Mouse (Mus musculus) erythroid progenitor cell, adult 5-6 weeks (primary cell): ENCODE results near the gene Gm28047. TPM values are rescaled to one million over a fixed set of nuclear protein-coding genes. Genes with fewer than 3 reads are reported as not detected.
A peak's percentile ranks its signal among the peaks of the same experiment; 100 is the strongest.

ENCODE experiments used
- ATAC-seq: replicated peaks from 2 replicates; pipeline ENCODE4 v1.8.0; 2016; ENCODE audit warnings: moderate number of reproducible peaks, mild to moderate bottlenecking, moderate TSS enrichment, inconsistent platforms; ENCODE audit not compliant: poor library complexity, low FRiP score, severe bottlenecking
- total RNA-seq, 2 experiments: library from RNA; stranded (forward) in 1 of 2; stranded (reverse) in 1 of 2; fragments of 150-400 nt in 1 of 2; fragments of 186-747, 209-891 nt in 1 of 2; gene quantifications; 2 replicates each; pipeline versions ENCODE4 v1.2.3 to v1.2.4; 2015 to 2017; ENCODE audit warnings: low replicate concordance in 2 of 2

The Gm28047 gene
- total RNA-seq, 2 experiments from 2014 or later: not detected

DNA sequence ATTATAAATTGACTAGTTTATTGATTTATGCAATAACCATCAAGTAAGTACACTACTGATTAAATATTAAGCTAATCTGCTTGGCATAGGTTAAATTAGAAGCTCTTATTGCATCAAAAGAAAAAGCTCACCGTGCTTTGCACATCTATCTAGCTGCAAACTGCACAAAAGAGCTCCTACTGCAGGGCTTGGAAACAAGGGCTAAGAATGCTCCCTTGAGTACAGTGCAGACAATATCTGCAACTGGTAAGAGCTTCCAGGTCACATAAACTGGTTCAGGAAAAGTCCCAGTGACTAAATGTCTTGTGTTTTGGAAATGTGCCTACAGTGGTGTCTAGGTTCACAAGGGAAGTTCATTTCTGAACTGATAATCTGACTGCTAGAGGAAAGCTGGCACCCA lies 62.4 kb downstream of the Gm28047 start:
- no peak for ATAC-seq

DNA sequence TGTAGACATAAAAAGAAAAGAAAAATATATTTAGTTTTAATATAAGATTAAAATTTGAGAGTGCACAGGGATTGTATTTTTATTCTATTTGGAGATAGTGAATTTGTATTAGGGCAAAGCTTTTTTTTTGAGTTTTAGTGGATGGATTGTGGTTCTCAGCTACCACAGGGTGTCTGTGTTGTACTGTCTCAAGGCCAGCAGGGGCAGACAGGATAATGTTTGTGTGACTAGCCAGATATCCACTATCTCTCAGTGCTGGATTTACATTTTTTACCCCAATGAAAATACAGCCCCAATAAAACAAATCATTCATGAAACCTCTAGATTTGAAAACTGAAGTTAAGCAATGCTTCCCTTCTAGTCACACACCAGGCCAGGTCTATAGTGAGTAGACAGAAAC lies 67.3 kb downstream of the Gm28047 start:
- ATAC-seq: no peak

DNA sequence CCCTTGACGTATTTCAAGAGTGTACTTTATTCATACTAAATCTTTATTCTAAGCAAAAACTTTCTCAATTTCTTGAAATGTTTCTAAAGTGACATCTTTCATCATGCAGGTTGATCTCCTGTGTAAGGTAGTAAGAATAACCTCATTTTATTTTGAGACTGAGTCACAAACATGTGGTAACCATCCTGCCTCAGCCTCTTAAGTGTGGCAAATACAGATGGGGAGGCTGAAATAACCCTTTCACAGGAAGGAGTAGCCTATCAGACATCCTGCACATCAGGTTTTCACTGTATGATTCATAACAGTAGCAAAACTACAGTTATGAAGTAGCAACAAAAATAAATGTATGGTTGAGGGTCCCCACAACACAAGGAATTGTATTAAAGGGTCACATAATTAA lies 69.3 kb downstream of the Gm28047 start:
- no peak for ATAC-seq

DNA sequence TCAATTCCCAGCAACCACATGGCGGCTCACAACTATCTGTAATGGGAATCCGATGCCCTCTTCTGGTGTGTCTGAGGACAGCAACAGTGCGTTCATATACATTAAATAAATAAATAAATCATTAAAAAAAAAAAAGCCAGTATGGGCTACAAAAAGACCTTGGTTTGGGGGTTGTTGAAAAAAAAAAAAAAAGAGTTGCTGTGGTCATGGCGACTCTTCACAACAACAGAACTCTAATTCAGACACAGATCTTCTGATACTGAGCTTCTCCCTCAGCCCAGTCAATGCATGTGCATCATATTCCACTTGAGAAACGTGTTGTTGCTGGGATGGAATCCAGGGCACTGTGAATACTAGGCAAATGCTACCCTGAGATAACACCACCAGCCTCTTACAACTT lies 72.3 kb downstream of the Gm28047 start:
- ATAC-seq: no peak

DNA sequence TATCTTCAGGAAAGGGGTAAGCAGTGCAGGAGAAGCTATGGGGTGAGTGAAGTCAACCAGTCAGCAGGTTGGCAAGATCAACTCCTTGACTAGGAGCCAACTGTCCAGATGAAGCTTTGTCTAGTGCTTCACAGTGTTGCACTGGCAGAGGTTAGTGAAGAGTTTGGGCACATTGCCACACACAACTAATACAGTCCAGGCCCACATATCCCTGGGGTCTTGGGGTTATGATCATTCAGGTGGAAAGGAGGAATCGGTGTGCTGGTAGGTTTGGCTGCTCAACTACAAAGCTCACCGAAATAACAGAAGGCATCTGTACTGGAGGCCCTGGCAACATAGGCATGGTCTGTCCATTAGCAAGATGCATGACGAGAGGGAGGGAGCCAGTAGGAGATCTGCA lies 77.4 kb downstream of the Gm28047 start:
- no peak for ATAC-seq

DNA sequence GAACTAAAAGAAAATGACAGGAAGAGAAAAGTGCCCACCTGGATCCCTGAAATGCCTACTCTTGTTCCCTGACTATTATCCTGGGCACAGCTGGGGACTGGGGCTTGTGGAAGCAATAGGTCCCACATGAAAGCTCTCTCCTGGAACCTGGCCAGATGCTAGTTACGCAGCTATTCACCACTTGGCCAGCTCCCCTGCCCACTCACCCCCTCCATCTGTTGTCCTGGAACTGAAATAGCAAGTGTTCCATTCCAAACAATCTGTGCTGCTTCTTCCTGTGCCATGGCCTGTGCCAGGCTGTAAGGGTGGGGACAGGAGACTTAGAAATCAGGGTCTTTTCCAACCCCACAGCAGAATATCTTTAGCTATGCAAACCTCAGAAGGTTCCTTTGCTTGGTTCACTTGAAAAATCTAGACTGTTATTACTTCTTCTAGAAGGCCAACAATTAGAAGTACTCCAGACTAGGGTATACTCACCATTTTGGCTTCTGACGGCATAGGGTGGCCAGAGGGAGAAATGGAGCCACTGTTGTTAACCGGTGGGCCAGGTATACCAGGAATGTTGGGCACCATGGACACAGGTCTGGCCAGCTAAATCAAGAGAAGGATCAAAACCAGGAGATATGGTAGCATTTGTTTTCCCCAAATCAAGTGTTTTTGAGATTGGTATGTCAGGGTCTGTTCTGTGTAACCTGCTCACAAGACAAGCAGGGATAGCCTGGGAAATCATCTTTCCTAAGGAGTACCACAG lies 78.0 kb downstream of the Gm28047 start:
- no peak for ATAC-seq

DNA sequence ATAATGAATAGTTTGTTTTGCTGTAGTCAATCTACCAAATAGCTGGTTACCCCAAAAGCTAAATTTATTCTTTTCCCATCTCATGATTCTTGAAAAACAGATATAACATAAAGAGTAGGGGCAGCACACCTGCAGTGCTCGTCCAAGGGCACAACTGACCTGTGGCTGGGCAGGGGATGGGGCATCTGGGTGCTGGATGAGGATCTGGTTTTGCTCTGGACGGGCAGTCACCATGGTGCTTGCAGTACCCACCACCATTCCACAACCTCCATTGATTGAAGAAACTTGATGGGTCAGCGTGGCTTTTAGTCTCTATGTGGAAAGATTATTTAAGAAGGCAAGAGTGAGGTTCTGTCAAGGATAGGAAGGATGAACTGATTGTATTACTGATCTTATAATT lies 78.6 kb downstream of the Gm28047 start:
- ATAC-seq: no peak

DNA sequence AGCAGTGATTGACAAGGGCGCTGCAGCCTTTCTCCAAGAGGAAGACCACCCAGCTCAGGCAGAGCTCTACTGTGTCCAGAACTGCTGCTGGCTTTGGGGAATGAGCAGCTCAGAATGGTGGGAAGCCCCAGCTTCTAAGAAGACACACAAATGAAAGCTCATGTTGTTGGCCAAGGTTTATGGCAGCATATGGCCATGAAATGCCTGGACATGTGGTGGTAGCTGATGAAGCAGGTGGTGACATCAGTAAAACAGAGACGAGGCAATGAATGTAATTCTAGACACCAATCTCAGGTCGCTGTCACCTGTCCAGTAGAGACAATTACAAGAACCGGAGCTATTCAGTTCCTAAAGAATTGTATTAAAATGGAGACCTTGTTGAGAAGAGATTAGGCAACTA lies 80.1 kb downstream of the Gm28047 start:
- ATAC-seq: no peak

DNA sequence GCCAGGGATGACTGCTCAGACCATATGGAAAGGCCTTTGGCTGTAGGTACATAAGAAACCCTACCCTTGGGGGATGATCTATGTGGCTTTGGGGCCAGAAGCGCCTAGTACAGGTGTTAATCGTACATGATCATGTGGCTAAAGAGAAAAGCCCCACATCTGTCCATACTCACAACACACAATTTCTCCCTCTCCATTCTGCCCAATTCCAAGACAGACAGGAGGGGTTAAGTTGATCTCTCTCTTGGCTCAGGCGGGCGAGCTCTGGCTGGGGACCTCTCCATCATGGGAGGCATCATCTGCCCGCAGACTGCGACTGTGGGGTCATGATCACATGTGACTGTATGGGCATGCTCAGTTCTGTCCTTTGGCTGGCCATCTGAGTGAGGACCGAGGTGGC lies 90.9 kb downstream of the Gm28047 start:
- ATAC-seq: no peak

DNA sequence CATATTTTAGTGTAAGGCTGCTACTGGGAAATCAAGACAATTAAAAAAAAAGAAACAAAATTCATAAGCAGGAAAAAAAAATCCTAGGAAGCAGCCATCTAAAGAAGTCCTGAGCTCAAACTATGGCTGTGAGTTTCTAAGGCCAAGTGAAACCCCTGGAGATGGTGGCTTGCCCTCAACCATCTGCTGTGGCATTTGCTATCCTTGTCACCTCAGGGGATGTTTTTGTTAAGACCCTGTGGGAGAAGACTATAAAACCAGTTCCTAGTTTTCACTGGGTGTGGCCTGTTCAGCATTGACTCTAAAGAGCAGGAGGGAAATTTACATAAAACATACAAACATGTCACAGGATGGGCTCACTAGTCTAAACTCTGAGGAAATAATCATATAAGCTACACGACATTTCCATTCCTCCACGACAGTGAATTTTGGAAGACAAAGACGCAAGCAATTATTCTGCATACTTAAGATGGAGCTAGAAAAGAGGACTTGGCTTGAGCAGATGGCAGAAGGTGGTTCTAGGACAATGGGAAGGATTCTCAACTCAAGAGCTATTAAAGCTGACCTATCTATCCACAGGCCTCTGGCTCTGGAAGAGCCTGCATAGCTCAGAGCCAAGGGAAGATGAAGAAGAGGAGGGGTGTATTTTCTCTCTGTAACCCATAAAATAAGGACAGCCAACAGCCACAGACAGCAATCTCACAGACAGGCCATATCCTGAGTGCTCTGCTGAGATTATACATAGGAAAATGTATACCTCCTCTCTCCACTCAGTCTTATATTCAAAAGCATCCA lies 92.6 kb downstream of the Gm28047 start:
- no peak for ATAC-seq

DNA sequence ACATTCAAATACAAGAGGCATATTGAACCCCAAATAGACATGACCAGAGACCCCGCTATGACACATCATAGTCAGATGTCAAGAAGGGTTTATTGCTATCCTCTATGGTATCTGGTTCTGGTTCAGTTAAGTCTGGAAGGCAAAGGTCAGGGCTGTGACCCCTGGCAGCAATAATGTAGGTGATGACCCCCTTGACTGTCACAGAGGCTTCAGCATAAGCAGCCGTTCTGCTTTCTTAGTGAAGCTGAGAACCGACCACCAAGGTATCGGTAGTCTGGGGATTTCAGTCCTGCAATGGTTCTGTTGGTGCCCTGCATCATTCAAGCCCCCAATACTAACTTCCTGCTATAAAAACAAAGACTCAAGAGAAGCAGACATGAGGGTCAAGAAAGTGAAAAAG lies 93.3 kb downstream of the Gm28047 start:
- no peak for ATAC-seq

DNA sequence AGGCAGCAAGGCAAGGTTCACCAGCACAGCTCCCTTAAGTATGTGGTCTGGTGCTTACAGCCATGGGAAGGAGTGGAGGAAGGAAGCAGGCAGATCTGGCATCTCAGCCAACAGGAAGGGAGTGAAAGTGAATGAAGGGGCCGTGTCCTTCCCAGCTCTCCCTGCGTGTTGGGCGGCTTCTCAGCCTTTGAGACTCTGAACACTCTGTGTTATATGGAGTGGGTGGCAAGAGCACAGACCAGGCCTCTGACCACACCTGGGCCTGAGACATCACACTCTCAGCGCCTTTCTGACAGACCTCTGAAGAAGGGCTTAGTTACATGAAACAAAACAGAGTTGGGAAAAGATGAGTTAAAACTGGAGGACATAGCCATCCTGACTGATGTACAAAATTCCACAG lies 94.3 kb downstream of the Gm28047 start:
- ATAC-seq: no peak

DNA sequence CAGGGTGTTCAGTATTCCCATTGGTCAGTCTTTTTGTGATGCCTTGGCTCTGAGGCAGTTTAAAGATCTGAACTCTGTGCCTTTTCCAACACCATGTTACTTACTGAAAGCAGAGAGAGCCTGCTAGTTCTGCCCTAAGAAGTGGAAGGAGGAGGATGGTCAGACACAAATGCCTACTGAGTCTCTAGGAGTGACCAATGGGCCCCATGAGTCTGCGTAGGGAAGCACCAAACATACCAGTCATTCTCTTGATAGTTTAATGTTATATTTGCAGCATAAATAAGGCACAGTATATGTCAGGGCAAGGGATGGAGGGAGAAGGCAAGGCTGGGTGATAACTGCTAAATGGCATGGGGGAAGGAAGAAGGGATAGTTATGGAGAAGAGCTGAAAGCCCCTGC lies 96.5 kb downstream of the Gm28047 start:
- ATAC-seq: no peak

DNA sequence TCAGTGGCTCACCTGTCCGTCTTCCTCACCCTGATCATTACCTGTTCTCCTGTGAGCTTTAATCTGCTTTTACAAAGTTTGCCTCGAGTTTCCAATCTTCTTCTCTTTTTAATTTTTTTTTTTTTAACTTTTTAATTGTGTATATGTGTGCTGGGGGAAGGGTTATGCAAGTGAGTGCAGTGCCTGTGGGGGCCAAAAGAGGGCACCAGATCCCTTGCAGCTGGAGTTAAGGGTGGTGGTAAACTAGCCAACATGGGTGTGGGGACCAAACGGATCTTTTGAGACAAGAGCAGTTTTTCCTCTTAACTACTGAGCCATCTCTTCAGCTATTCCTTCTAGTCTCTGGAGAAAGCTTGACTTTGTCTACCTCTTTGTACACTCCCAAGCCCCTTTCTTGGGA lies 96.9 kb downstream of the Gm28047 start:
- no peak for ATAC-seq

DNA sequence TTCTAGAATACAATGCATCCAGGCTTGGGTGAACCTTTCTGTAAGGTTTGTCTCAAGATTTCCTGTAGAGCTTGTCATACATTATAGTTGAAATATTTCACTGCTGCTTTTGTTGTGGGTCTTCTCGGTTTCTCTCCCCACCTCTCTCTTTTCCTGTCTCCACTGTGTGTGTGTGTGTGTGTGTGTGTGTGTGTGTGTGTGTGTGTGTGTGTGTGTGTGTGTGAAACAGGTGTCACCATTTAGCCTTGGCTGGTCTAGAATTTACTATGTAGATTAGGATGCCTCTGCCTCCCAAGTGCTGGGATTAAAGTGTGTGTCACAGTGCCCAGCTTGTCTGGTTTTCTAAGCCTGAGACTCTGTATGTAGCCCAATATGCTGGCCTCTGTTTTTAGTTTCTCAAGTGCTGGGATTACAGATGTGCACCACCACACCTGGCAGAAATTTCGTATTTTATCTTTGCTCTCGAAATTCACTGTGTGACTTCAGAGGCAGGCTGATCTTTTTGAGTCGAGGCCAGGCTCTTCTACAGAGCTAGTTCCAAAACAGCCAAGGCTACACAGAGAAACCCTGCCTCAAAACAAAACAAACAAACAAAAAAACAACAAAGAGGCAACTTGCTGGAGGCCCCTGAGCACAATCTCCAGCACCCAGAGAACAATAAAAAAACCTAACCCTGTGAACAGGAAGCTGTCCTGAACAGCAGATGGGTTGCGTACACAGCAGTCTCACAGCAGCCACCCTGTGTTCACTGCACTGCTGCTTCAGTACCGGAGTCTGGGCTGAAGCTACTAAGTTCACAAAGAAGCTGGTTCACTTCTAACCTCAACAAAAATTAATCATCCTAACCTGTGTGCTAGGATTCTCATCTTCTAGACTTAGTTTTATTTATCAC lies 98.5 kb downstream of the Gm28047 start:
- no peak for ATAC-seq

DNA sequence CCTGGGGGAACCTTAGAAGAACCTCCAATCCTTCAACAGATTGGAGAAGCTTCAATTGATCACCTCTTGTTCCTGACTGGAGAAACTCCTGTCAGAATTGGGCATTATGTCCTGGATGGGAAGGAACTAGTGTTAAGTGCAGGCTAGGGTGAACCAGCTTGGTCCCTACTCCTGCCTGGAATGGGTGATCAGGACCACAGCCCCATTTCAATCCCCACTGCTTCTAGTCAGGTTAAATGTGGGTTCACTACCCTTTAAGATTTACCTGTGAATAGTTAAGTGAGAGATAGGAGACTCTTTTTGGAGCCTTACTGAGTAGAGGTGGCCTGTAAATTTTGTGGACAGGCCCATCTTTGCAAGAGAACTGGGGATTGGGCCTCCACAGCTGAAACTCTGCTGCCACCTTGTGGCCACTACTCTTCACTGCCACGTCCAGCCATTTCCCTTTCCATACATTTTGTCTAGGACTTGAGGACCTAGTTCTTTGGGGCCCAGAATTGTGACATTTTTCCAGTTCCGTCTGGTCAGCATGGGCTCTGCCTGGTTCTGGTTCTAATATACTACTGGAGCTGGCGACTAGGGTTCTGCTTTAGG lies 99.9 kb downstream of the Gm28047 start, which contains the start of gene Npff:
TSS of gene Npff (minus strand) at position 51 of the 594 bp plus-strand sequence.
- peak; percentile 73 for ATAC-seq

DNA sequence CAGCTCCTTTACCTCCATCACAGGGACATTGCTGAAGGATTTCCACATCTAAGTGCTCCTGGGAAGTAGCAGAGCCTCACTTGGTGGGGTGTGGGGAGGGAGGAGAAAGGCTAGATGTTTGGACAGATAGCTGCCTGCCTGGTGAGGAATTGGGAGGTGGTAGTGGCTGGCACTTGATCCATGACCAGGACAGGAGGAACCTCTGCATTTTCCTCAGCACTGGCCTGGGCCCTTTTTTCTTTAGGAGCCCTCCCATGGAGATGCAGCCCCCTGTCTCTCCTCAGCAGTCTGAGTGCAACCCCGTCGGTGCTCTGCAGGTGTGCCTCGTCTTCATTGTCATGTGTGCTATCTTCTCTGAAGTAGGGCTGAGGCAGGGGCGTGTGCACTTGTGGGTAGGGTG lies 103.4 kb downstream of the Gm28047 start:
- no peak for ATAC-seq

DNA sequence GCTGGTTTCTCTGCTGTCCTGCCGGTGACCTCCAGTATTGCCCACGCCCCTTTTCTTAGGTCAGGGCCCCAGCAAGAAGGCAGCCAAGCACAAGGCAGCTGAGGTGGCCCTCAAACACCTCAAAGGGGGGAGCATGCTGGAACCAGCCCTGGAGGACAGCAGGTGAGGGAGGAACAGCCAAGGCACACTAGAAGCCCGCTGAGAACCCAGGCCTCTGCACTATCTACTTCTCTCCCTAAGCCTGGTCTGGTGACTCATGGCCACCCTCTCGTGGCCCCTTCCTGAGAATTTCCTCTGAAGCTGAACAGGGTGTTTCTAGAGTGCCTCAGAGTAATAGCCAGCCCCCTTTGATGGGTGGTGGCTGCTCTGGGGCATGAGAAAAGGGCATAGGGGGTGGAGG lies 104.5 kb downstream of the Gm28047 start:
- ATAC-seq: no peak

DNA sequence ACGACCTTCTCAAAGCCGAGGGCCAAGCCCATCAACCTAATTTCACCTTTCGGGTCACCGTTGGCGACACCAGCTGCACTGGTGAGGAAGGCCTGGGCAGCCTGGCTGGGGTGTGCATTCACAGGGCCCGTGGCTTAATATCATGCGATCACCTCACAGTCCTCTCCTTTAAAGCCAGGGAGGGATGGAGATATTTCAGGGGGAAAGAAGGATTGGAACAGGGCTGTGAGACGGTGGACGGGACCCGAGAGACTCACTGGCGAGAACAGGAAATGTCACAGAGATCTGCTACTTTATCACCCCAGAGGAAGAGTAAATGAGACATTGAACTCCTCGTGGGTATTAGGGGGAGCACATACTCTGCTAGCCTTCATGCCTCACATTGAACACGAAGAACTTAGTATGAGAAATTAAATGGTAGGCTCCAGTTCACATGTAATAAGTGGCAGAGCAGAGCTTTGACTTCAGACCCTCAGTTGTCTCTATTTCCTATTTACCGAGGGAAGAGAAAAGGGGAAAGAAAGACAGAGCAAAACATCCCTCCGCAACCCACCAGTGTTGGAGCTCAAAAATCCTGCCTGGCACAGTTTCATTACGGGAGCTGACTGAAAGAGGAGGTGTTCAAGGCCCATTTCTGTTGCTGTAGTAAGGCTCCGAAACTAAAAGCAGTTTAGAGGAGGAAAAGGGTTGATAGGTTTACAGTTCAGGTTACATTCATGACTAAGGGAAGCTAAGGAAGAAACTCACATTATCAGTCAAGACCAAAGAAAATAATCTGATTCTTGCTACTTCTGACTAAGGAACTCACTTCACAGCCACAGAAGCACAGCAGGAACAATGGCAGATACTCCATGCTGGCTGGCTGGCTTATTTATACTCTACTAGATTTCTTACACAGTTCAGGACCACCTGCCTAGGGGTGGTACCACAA lies 105.4 kb downstream of the Gm28047 start:
- no peak for ATAC-seq
